Mouse (Mus musculus) embryonic facial prominence, embryonic 14.5 days (tissue): ENCODE data around the gene Igf2r. TPM values are rescaled to one million over a fixed set of nuclear protein-coding genes. Genes with fewer than 3 reads are reported as not detected.

Experiments used
- ATAC-seq: fragments of 200-750 bp; cut with Nextera tagmentation; 2 replicates; pipeline ENCODE4 v1.8.0; 2017; ENCODE audit warnings: low read depth, moderate number of reproducible peaks, moderate TSS enrichment
- DNase-seq: peaks from one replicate; pipeline ENCODE4 v3.0.0-alpha.2; 2015; ENCODE audit warnings: low spot score
- H3K27ac ChIP-seq: fragments of 300-500 bp; sonication (generic); replicated peaks from 2 replicates; pipeline ENCODE4 v1.5.1; 2014; ENCODE audit warnings: low read depth, mild to moderate bottlenecking, low read length, moderate library complexity
- H3K27me3 ChIP-seq: fragments of 300-500 bp; sonication (generic); replicated peaks from 2 replicates; pipeline ENCODE4 v1.6.1; 2014; ENCODE audit warnings: low read length; ENCODE audit not compliant: control insufficient read depth, insufficient read depth
- H3K36me3 ChIP-seq: fragments of 300-500 bp; sonication (generic); 2 replicates; pipeline ENCODE4 v1.6.1; 2014; ENCODE audit warnings: low read length, mixed read lengths; ENCODE audit not compliant: control insufficient read depth, insufficient read depth
- H3K4me1 ChIP-seq: fragments of 300-500 bp; sonication (generic); 2 replicates; pipeline ENCODE4 v1.6.1; 2014; ENCODE audit warnings: antibody characterized with exemption, low read length; ENCODE audit not compliant: control insufficient read depth, insufficient read depth
- H3K4me2 ChIP-seq: fragments of 300-500 bp; sonication (generic); 2 replicates; pipeline ENCODE4 v1.6.1; 2014; ENCODE audit warnings: low read depth, mild to moderate bottlenecking, low read length, moderate library complexity, mixed read lengths
- H3K4me3 ChIP-seq: fragments of 300-500 bp; sonication (generic); 2 replicates; pipeline ENCODE4 v1.5.1; 2014; ENCODE audit warnings: low read depth, mild to moderate bottlenecking, low read length
- H3K9ac ChIP-seq: fragments of 300-500 bp; sonication (generic); 2 replicates; pipeline ENCODE4 v1.6.1; 2014; ENCODE audit warnings: low read depth, mild to moderate bottlenecking, low read length, moderate library complexity, mixed read lengths
- H3K9me3 ChIP-seq: fragments of 300-500 bp; sonication (generic); 2 replicates; pipeline ENCODE4 v1.6.1; 2016; ENCODE audit warnings: low read length; ENCODE audit not compliant: control insufficient read depth
- WGBS: fragments of 180-500 bp; shearing (Covaris S2); extraction: QIAGEN DNeasy Blood & Tissue Kit; methylation state at CpG from one replicate; pipeline ENCODE4 v1.1.7; 2014; 5-methylcytosine and 5-hydroxymethylcytosine counted together
- polyA plus RNA-seq: library from polyadenylated mRNA; unstranded; fragments of >200 nt; fragmentation: Nextera tagmentation; extraction: Ambion mirVana; gene quantifications from 2 replicates; pipeline ENCODE4 v1.2.1, GENCODE M21; 2014

Igf2r gene
- polyA plus RNA-seq, 1 experiment from 2014 or later: 66.0 TPM

GRCm38 (mm10) chr17:12671029-12671605 is 98.3 kb downstream of the Igf2r start:
- Histone ChIP-seq H3K9ac (no peak overlapping the region), H3K27ac (no peak overlapping the region), H3K4me3 (no peak overlapping the region), H3K4me2 (no peak overlapping the region), H3K4me1 (peaks cover 7% of the 10 kb centered on the region; the same call in 1 of the 2 replicates), H3K36me3 (no peaks in the 10 kb centered on the region), H3K27me3 (no peaks in the 10 kb centered on the region), H3K9me3 (no peaks in the 10 kb centered on the region)
- ATAC-seq: no peak
- no peak for DNase-seq
- 85% methylated on average over 5 of the region's 5 CpGs for WGBS

DNA sequence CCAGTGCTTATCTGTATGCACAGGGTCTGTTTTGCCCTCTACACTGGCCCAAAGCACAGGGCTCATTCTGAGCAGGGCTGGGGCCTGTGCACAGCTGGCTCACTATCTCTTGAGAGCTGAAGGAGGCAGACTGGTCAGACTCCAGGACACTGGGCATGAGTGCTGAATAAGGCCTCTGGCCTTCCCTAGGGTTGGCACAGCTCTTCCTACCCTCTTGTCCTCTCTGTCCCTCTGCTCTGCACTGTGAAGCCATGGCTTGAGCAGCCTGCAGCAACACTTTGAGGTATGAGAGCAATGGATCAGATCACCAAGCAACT is 100.1 kb downstream of the Igf2r start:
- no peaks in the 10 kb centered on the region for H3K9me3 ChIP-seq
- DNase-seq (no peak), ATAC-seq (no peak)
- no peak overlapping the region for H3K27ac ChIP-seq
- peaks cover 7% of the 10 kb centered on the region; the same call in 1 of the 2 replicates for H3K4me1 ChIP-seq
- no peak overlapping the region for H3K9ac ChIP-seq
- no peak overlapping the region for H3K4me3 ChIP-seq
- no peaks in the 10 kb centered on the region for H3K36me3 ChIP-seq
- no peak overlapping the region for H3K4me2 ChIP-seq
- no peaks in the 10 kb centered on the region for H3K27me3 ChIP-seq

GRCm38 (mm10) chr17:12668478-12669362 is 100.7 kb downstream of the Igf2r start:
- H3K9ac ChIP-seq: no peak overlapping the region
- no peaks in the 10 kb centered on the region for H3K9me3 ChIP-seq
- H3K4me1 ChIP-seq: peaks cover 7% of the 10 kb centered on the region; the same call in 1 of the 2 replicates
- no peak overlapping the region for H3K27ac ChIP-seq
- no peak overlapping the region for H3K4me3 ChIP-seq
- H3K27me3 ChIP-seq: no peaks in the 10 kb centered on the region
- ATAC-seq (no peak), DNase-seq (no peak)
- WGBS: 47% methylated on average over 7 of the region's 7 CpGs
- H3K4me2 ChIP-seq: no peak overlapping the region
- H3K36me3 ChIP-seq: no peaks in the 10 kb centered on the region

GRCm38 (mm10) chr17:12664156-12664555 is 105.3 kb downstream of the Igf2r start:
- ATAC-seq (no peak), DNase-seq (no peak)
- Histone ChIP-seq H3K4me3 (no peak overlapping the region), H3K27me3 (no peaks in the 10 kb centered on the region), H3K9me3 (no peaks in the 10 kb centered on the region), H3K36me3 (no peaks in the 10 kb centered on the region), H3K9ac (no peak overlapping the region), H3K4me1 (no peaks in the 10 kb centered on the region), H3K27ac (no peak overlapping the region), H3K4me2 (no peak overlapping the region)
- 74% methylated on average over 8 of the region's 8 CpGs for WGBS

DNA sequence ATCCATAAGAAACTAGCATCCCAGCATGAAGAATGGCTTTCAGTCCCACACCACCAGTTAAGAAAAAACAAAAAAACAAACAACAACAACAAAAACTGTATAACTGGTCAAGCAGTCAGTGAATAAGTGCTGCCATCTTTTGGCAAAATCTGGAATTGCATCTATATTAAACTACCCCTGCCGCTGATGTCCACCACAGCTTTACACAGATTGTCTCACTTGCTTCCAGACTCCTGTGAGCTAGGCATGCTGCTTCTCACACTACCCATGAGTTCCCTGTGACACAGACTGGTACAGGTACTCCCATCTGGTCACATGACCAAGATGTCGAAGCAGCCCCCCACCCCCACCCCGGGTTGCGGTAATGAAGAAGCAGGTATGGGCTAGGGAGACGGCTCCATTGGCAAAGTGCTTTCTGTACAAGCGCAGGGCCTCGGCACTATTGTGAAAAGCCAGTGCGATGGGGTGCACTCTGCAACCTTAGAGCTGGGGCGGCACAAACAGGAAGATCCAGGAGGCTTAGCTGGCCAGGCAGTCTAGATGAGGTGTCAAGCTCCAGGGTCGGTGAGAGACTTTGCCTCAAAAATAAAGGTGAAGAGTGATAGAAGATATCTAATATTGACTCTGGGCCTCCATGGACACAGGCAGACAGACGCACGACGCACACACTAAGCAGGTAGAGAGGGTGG is 108.7 kb downstream of the Igf2r start:
- no peak overlapping the region for H3K4me3 ChIP-seq
- 69% methylated on average over 13 of the region's 13 CpGs for WGBS
- no peaks in the 10 kb centered on the region for H3K27me3 ChIP-seq
- no peaks in the 10 kb centered on the region for H3K36me3 ChIP-seq
- no peaks in the 10 kb centered on the region for H3K4me1 ChIP-seq
- no peak for ATAC-seq
- peak; percentile 23 for DNase-seq
- H3K27ac ChIP-seq: no peak overlapping the region
- no peak overlapping the region for H3K4me2 ChIP-seq
- no peaks in the 10 kb centered on the region for H3K9me3 ChIP-seq
- no peak overlapping the region for H3K9ac ChIP-seq

GRCm38 (mm10) chr17:12659233-12659632 is 110.2 kb downstream of the Igf2r start:
- H3K27me3 ChIP-seq: no peaks in the 10 kb centered on the region
- H3K36me3 ChIP-seq: no peaks in the 10 kb centered on the region
- no peak for DNase-seq
- H3K9ac ChIP-seq: no peak overlapping the region
- H3K4me3 ChIP-seq: no peak overlapping the region
- ATAC-seq: no peak
- WGBS: 88% methylated on average over 10 of the region's 10 CpGs
- no peaks in the 10 kb centered on the region for H3K4me1 ChIP-seq
- no peak overlapping the region for H3K27ac ChIP-seq
- no peak overlapping the region for H3K4me2 ChIP-seq
- H3K9me3 ChIP-seq: no peaks in the 10 kb centered on the region

DNA sequence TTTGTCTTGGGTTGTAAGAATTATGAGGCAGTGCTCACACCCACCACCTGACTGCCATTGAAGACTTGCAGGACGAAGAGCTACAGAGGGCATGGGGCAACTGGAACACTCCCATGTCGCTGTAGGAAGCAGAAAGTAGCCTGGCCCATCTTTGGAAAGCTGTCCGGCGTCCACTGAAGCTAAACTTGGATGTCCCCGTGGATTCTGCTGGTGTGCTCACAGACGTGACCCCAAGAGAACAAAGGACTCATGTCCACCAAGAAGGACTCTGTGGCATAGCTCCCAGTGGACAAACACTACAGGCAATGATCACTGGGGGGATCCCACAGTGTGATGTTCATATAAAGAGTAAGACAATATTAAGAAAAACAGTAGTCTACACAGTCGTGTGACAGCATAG is 110.7 kb downstream of the Igf2r start:
- Histone ChIP-seq H3K4me1 (no peaks in the 10 kb centered on the region), H3K9me3 (no peaks in the 10 kb centered on the region), H3K9ac (no peak overlapping the region), H3K4me3 (no peak overlapping the region), H3K4me2 (no peak overlapping the region), H3K27me3 (no peaks in the 10 kb centered on the region), H3K36me3 (no peaks in the 10 kb centered on the region), H3K27ac (no peak overlapping the region)
- no peak for DNase-seq
- ATAC-seq: no peak
- WGBS: 82% methylated on average over 7 of the region's 7 CpGs

DNA sequence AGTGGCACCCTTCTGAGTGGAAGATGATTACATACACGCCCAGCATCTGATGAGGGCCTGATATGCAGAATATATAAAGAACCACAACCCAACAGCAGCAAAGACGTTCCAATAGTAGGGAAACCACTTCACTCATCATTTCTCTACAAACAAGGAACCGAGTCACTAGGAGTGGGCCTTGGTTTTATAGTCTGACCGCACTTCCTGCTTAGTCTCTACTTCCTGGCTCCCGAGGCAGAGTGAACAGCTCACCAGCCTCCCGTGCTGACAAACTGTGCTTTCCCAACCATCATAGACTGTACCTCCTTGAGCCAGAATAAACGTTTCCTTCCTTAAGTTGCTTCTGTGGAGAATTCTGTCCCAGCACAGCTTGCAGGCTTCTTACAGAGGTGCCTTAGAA is 113.6 kb downstream of the Igf2r start:
- Histone ChIP-seq H3K4me3 (no peak overlapping the region), H3K27ac (0 out of 2 replicates have a peak overlapping the region, but pooled peaks have one; percentile 44), H3K4me1 (no peaks in the 10 kb centered on the region), H3K27me3 (no peaks in the 10 kb centered on the region), H3K36me3 (no peaks in the 10 kb centered on the region), H3K9ac (no peak overlapping the region), H3K4me2 (no peak overlapping the region), H3K9me3 (no peaks in the 10 kb centered on the region)
- DNase-seq (peak; percentile 15), ATAC-seq (no peak)
- 70% methylated on average over 7 of the region's 7 CpGs for WGBS
